Mouse (Mus musculus) hindbrain, embryonic 15.5 days (tissue): ENCODE data around the gene Cadps2. TPM values are rescaled to one million over a fixed set of nuclear protein-coding genes. Genes with fewer than 3 reads are reported as not detected.

Source experiments
- ATAC-seq: fragments of 200-750 bp; cut with Nextera tagmentation; 2 replicates; pipeline ENCODE4 v1.8.0; 2017; ENCODE audit warnings: low read depth, moderate number of reproducible peaks, moderate TSS enrichment; ENCODE audit not compliant: low FRiP score
- H3K27ac ChIP-seq: fragments of 300-500 bp; sonication (generic); replicated peaks from 2 replicates; pipeline ENCODE4 v1.5.1; 2015; ENCODE audit warnings: mild to moderate bottlenecking, inconsistent platforms
- H3K27me3 ChIP-seq: fragments of 300-500 bp; sonication (generic); 2 replicates; pipeline ENCODE4 v1.6.1; 2015; ENCODE audit warnings: control low read depth, inconsistent platforms
- H3K36me3 ChIP-seq: fragments of 300-500 bp; sonication (generic); 2 replicates; pipeline ENCODE4 v1.6.1; 2015; ENCODE audit warnings: control low read depth, inconsistent platforms
- H3K4me1 ChIP-seq: fragments of 300-500 bp; sonication (generic); replicated peaks from 2 replicates; pipeline ENCODE4 v1.6.1; 2015; ENCODE audit warnings: control low read depth, inconsistent platforms
- H3K4me2 ChIP-seq: fragments of 300-500 bp; sonication (generic); 2 replicates; pipeline ENCODE4 v1.6.1; 2015; ENCODE audit warnings: moderate library complexity, mild to moderate bottlenecking, inconsistent platforms
- H3K4me3 ChIP-seq: fragments of 300-500 bp; sonication (generic); 2 replicates; pipeline ENCODE4 v1.5.1; 2015; ENCODE audit warnings: mild to moderate bottlenecking, inconsistent platforms
- H3K9ac ChIP-seq: fragments of 300-500 bp; sonication (generic); 2 replicates; pipeline ENCODE4 v1.6.1; 2015; ENCODE audit warnings: inconsistent platforms
- H3K9me3 ChIP-seq: fragments of 300-500 bp; sonication (generic); 2 replicates; pipeline ENCODE4 v1.6.1; 2016; ENCODE audit warnings: control low read depth, inconsistent platforms
- WGBS: fragments of 180-500 bp; shearing (Covaris S2); methylation state at CpG from one replicate; pipeline ENCODE4 v1.1.7; 2015; 5-methylcytosine and 5-hydroxymethylcytosine counted together
- polyA plus RNA-seq: library from polyadenylated mRNA; unstranded; fragments of >200 nt; fragmentation: Nextera tagmentation; extraction: Ambion mirVana; gene quantifications from 2 replicates; pipeline ENCODE4 v1.2.1, GENCODE M21; 2015

Gene Cadps2
- 12.9 and 13.9 TPM in 2 replicates for polyA plus RNA-seq

- WGBS = under 1% methylated on average over 96 of the region's 114 CpGs
- Histone ChIP-seq H3K27me3 (peaks cover 26% of the 10 kb centered on the region; the same call in 1 of the 2 replicates), H3K27ac (peak within 1 kb of the TSS; percentile 25), H3K9ac (peak within 1 kb of the TSS; percentile 72), H3K4me1 (peaks cover 19% of the 10 kb centered on the region), H3K4me2 (peak within 1 kb of the TSS; percentile 93), H3K36me3 (no peaks in the 10 kb centered on the region), H3K4me3 (peak within 1 kb of the TSS; percentile 81), H3K9me3 (no peaks in the 10 kb centered on the region)
- ATAC-seq = peak; percentile 84
These were observed at the start of gene Cadps2 for GRCm38 (mm10) chr6:23839009-23839811. TSS of gene Cadps2 (minus strand) at chr6:23839421.

- WGBS = 12% methylated on average over 6 of the region's 6 CpGs
- Histone ChIP-seq H3K9me3 (no peaks in the 10 kb centered on the region; the same call in 1 of the 2 replicates), H3K27me3 (no peaks in the 10 kb centered on the region), H3K27ac (no peak overlapping the region), H3K4me3 (no peak overlapping the region), H3K36me3 (no peaks in the 10 kb centered on the region), H3K4me2 (no peak overlapping the region), H3K9ac (no peak overlapping the region), H3K4me1 (no peaks in the 10 kb centered on the region)
- ATAC-seq = peak; percentile 51; the same call in 1 of the 2 replicates
These were observed 47.2 kb upstream of the Cadps2 start for GRCm38 (mm10) chr6:23886418-23886817.

GRCm38 (mm10) chr6:23876765-23877408, 37.7 kb upstream of the Cadps2 start:
- peak overlapping the region; percentile 1; the same call in 1 of the 2 replicates for H3K4me2 ChIP-seq
- no peak overlapping the region for H3K27ac ChIP-seq
- ATAC-seq = peak; percentile 59; the same call in 1 of the 2 replicates
- 47% methylated on average over 4 of the region's 4 CpGs for WGBS
- no peak overlapping the region for H3K9ac ChIP-seq
- H3K36me3 ChIP-seq = no peaks in the 10 kb centered on the region
- H3K9me3 ChIP-seq = no peaks in the 10 kb centered on the region; the same call in 1 of the 2 replicates
- H3K27me3 ChIP-seq = no peaks in the 10 kb centered on the region
- H3K4me1 ChIP-seq = 0 out of 2 replicates have a peak, but pooled peaks cover 2% of the 10 kb centered on the region
- no peak overlapping the region for H3K4me3 ChIP-seq

- Histone ChIP-seq H3K9me3 (no peaks in the 10 kb centered on the region), H3K36me3 (no peaks in the 10 kb centered on the region), H3K4me2 (no peak overlapping the region), H3K4me3 (no peak overlapping the region), H3K9ac (no peak overlapping the region), H3K27me3 (no peaks in the 10 kb centered on the region), H3K27ac (no peak overlapping the region), H3K4me1 (0 out of 2 replicates have a peak, but pooled peaks cover 2% of the 10 kb centered on the region)
- ATAC-seq = no peak
- WGBS = 59% methylated on average over 4 of the region's 4 CpGs
These were observed 37.1 kb upstream of the Cadps2 start for GRCm38 (mm10) chr6:23876363-23876762.

GRCm38 (mm10) chr6:23873812-23874211, 34.6 kb upstream of the Cadps2 start:
- no peak overlapping the region for H3K27ac ChIP-seq
- no peak for ATAC-seq
- WGBS = 82% methylated on average over 4 of the region's 4 CpGs

DNA sequence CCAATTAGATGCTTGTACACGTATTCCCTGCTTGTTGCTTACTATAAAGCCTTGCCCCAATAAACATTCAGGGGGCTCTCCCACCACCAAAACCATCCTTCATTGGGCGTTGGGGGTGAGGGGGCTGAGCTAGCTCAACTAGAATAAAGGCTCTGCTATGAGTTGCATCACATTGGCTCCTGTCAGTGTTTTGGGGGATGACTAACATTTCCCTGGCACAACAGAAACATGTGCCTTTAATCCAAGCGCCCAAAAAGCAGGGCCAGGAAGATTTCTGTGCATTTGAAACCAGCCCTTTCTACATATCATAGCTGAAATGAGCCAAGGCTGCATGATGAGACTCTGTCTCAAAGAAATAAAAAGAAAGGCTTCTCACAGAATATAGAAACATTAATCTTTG, 34.0 kb upstream of the Cadps2 start:
- WGBS = 84% methylated on average over 3 of the region's 3 CpGs

More at GRCm38 (mm10) chr6:23873812-23874211, 34.6 kb upstream of the Cadps2 start:
- Histone ChIP-seq H3K9me3 (no peaks in the 10 kb centered on the region), H3K4me2 (no peak overlapping the region), H3K27me3 (no peaks in the 10 kb centered on the region), H3K4me3 (no peak overlapping the region), H3K9ac (no peak overlapping the region), H3K4me1 (0 out of 2 replicates have a peak, but pooled peaks cover 2% of the 10 kb centered on the region), H3K36me3 (no peaks in the 10 kb centered on the region)

DNA sequence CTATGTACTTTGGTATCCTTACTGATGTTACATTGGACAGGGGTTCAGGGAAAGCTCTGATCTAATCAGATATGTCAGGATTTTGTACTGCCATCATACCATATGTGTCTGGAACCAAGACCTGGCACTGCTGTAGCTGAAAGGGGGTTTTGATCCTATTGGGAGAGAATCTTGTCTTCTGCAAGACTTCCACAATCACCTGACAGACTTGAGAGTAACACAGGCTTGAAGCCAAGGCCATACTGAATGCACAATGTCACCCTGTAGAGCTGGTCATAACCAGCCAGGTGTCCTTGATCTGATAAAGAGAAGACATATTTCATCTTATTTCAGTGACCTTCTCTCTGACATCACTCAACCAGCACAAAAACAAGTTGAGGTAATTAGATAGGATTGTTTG, 30.8 kb upstream of the Cadps2 start:
- Histone ChIP-seq H3K4me1 (no peaks in the 10 kb centered on the region), H3K9me3 (no peaks in the 10 kb centered on the region), H3K27ac (no peak overlapping the region), H3K9ac (no peak overlapping the region), H3K4me2 (no peak overlapping the region), H3K36me3 (no peaks in the 10 kb centered on the region), H3K27me3 (no peaks in the 10 kb centered on the region), H3K4me3 (no peak overlapping the region)
- ATAC-seq = no peak

More for the DNA sequence above, 34.0 kb upstream of the Cadps2 start:
- H3K4me2 ChIP-seq = no peak overlapping the region
- H3K9me3 ChIP-seq = no peaks in the 10 kb centered on the region
- no peaks in the 10 kb centered on the region for H3K27me3 ChIP-seq
- H3K4me1 ChIP-seq = 0 out of 2 replicates have a peak, but pooled peaks cover 2% of the 10 kb centered on the region
- H3K4me3 ChIP-seq = no peak overlapping the region
- H3K36me3 ChIP-seq = no peaks in the 10 kb centered on the region
- no peak overlapping the region for H3K9ac ChIP-seq
- no peak overlapping the region for H3K27ac ChIP-seq
- ATAC-seq = no peak

DNA sequence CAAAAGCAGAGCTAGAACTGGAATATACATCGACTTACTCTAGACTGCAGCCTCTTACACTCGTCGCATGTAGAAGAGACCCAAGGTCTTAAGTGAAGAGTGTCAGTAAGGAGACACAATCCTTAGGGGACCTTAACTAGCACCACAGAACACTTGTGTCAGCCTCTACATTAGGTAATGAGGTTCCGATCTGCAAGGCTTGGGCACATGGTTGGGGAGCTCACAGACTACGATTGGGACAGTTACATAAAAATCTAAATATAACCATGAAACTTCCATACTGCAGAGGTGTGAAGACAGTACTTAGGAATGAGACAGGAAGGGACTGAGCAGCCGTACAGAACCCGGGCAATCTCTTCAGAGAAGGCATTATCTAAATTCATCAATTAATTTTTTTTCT, 27.1 kb upstream of the Cadps2 start:
- Histone ChIP-seq H3K4me3 (no peak overlapping the region), H3K27me3 (no peaks in the 10 kb centered on the region), H3K27ac (no peak overlapping the region), H3K4me1 (no peaks in the 10 kb centered on the region), H3K9ac (no peak overlapping the region), H3K9me3 (no peaks in the 10 kb centered on the region), H3K36me3 (no peaks in the 10 kb centered on the region), H3K4me2 (no peak overlapping the region)
- 94% methylated on average over 7 of the region's 7 CpGs for WGBS
- no peak for ATAC-seq

GRCm38 (mm10) chr6:23853464-23853863, 14.2 kb upstream of the Cadps2 start:
- H3K9ac ChIP-seq = no peak overlapping the region
- 94% methylated on average over 11 of the region's 11 CpGs for WGBS
- no peak for ATAC-seq
- H3K4me3 ChIP-seq = no peak overlapping the region
- H3K9me3 ChIP-seq = no peaks in the 10 kb centered on the region
- no peak overlapping the region for H3K4me2 ChIP-seq
- no peak overlapping the region for H3K27ac ChIP-seq
- H3K36me3 ChIP-seq = no peaks in the 10 kb centered on the region
- no peaks in the 10 kb centered on the region for H3K4me1 ChIP-seq
- H3K27me3 ChIP-seq = no peaks in the 10 kb centered on the region

DNA sequence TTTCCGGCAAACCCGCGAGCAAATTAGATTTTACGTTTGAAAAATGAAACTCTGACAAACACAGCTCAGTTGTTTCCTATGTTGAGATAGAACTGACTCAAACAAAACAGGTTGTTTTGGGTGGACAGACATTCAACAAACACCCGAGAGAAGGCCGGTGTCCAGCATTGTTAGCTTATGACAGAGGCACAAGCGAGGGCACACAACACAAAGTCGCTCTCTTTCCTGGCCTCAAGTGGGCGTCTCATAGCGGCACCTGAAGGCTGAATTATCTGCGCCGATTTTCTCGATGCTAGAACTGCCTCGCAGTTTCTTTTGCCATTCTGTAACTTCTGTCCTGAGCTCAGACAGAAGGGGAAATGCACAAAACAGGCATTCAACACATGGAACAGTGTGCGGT, 780 bp upstream of the Cadps2 start:
- Histone ChIP-seq H3K4me3 (peak overlapping the region; percentile 81), H3K4me2 (peak overlapping the region; percentile 93), H3K27ac (no peak overlapping the region; the same call in 1 of the 2 replicates), H3K27me3 (peaks cover 26% of the 10 kb centered on the region; the same call in 1 of the 2 replicates), H3K36me3 (no peaks in the 10 kb centered on the region), H3K9ac (peak overlapping the region; percentile 72; the same call in 1 of the 2 replicates), H3K4me1 (peaks cover 19% of the 10 kb centered on the region), H3K9me3 (no peaks in the 10 kb centered on the region)
- ATAC-seq = no peak; the same call in 1 of the 2 replicates
- 1% methylated on average over 15 of the region's 15 CpGs for WGBS

GRCm38 (mm10) chr6:23838401-23839008, 716 bp downstream of the Cadps2 start:
- Histone ChIP-seq H3K4me1 (peaks cover 19% of the 10 kb centered on the region), H3K27me3 (peaks cover 26% of the 10 kb centered on the region; the same call in 1 of the 2 replicates), H3K9me3 (no peaks in the 10 kb centered on the region), H3K36me3 (no peaks in the 10 kb centered on the region), H3K9ac (peak overlapping the region; percentile 72), H3K4me2 (peak overlapping the region; percentile 93), H3K4me3 (peak overlapping the region; percentile 81), H3K27ac (peak overlapping the region; percentile 25; the same call in 1 of the 2 replicates)
- peak; percentile 9; the same call in 1 of the 2 replicates for ATAC-seq
- WGBS = 1% methylated on average over 23 of the region's 35 CpGs
